Mouse (Mus musculus) CD8-positive naive resting alpha-beta T cell, adult 2 months (primary cell): ENCODE results near the gene Noct.
"Not testable (repeated sequence)": the region's sequence is repeated elsewhere in the genome, so short reads cannot be mapped to it uniquely, and the experiment has no call there.

Experiments
- DNase-seq, 2 experiments: peaks; one replicate each; pipeline ENCODE4 v3.0.0; 2022; ENCODE audit warnings: low read depth in 2 of 2, low spot score in 2 of 2

Noct gene

GRCm38 (mm10) chr3:51204897-51205296, 19.4 kb upstream of the Noct start:
- no peak for DNase-seq

- no peak for DNase-seq
Observed at GRCm38 (mm10) chr3:51206521-51206920, 17.7 kb upstream of the Noct start.

- no peak for DNase-seq
Observed at GRCm38 (mm10) chr3:51208633-51209032, 15.6 kb upstream of the Noct start.

DNA sequence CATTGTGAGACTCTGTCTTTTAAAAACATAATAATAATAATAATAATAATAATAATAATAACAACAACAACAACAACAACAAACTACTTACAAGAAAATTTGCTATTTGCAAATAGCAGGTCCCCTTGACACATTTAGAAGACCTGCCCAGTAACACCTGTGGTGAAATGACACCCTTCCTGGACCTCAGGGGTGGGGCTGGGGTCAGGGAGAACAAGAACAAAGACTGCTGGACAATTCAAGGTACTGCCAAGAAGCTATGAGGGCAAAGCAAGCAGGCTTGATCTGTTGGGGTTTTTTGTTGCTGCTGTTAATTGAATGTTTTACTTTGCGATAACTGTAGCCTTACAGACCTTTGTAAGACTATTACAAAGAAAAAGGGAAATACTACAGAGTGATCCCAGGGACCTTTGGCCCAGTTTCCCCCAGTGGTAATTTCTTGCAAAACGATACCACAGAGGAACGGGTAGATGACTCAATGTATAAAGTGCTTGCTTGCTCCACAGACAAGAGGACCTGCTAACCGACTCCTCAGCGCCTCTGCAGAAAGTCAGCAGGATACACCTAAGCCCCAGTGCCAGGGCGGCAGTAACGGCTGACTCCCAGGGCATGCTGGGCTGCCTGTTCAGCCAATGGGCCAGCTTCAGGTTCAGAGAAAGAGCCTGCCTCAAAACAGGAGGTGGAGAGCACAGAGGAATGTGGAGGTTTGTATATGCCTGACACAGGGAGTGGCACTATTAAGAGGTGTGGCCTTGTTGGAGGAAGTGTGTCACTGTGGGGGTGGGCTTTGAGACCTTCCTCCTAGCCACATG, 14.5 kb upstream of the Noct start:
- no peak for DNase-seq

GRCm38 (mm10) chr3:51210485-51210884, 13.8 kb upstream of the Noct start:
- no peak for DNase-seq

DNA sequence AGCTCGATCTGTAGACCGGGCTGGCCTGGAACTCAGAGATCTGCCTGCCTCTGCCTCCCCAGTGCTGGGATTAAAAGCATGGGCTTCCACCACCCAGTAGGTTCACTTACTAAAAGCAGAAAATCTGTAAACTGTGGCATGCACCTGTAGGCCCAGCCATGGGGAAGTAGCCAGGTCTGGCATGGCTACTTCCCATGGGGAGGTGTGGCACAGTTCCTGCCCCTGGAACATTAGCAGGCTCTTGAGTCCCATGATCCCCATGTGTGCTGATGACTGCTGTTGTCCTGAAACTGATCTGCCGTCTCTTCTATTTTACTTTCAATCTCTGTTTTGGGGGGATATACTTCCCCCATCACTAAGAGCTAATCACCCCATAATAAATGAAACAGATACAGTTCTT, 11.1 kb upstream of the Noct start:
- no peak for DNase-seq

- DNase-seq: no peak
Observed at GRCm38 (mm10) chr3:51215681-51216080, 8.6 kb upstream of the Noct start.

- not testable (repeated sequence) for DNase-seq
Observed at GRCm38 (mm10) chr3:51216351-51216750, 7.9 kb upstream of the Noct start.

- DNase-seq: not testable (repeated sequence)
Observed at GRCm38 (mm10) chr3:51218385-51218784, 5.9 kb upstream of the Noct start.

GRCm38 (mm10) chr3:51219213-51219612, 5.0 kb upstream of the Noct start:
- DNase-seq: no peak

- DNase-seq: no peak
Observed at GRCm38 (mm10) chr3:51220846-51221245, 3.4 kb upstream of the Noct start.

DNA sequence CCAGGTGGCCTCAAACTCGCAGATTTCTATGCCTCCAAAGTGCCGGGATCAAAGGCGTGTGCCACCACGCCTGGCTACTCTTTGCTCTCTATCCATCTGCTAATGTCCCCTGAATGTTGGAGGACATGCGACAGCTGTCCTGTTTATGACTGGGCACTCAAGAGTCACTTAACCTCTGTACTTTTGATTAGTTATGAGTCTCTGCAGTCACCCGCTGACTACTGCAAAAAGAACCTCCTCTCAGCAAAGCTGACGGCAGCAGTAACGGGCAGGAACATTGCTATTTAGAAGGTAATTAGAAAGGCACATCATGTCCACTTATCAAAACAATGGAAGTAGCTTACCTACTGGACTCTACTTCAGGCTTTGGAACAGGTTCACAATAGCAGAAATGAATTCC, 2.4 kb upstream of the Noct start:
- no peak for DNase-seq

- DNase-seq: no peak
Observed at GRCm38 (mm10) chr3:51222302-51222701, 1.9 kb upstream of the Noct start.

DNA sequence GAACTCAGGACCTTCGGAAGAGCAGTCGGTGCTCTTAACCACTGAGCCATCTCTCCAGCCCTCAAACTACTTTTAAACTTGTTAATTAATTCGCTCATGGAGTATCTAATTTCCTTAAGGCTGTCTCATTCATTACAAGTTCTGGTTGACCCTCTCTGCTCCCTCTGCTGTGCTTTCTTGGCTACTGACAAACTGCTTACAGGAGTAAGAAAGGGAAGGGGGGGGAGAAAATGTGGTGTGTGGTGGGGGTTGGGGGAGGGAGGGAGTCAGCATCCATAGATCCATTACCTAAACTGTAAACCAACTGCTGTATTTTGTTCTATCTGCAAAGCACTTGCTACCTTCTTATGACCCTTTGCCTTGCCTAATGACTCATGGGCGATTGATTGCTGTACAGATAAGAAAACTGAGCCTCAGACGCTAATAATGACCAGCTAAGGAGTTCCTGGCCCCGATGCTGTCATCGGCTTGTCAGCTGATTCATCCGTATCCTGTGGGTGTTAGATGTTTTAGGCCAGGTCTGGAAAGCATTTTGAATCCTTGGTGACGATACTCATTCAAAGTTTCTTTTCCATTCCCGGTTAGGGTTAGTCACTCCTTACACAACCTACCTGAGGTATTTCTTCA, 1.3 kb upstream of the Noct start:
- no peak for DNase-seq

DNA sequence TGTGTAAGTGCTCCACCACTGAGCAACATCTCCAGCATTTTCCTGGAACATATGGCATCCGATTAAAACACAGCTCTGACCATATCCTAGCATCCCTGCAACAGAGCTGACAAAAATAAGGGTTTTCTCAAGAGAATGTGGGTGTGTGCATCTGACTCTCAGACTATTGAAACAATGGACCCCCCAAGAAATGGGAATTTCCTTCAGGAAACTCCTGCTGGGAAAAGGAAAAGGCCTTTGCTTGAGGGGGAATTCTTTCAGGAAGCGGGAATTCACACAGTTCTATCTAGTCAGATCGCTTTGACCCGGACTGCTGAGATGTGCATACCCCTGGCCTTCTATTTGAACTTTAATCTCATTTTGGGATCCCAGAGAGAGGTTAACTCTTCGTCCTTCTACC, 691 bp upstream of the Noct start:
- DNase-seq: no peak

DNA sequence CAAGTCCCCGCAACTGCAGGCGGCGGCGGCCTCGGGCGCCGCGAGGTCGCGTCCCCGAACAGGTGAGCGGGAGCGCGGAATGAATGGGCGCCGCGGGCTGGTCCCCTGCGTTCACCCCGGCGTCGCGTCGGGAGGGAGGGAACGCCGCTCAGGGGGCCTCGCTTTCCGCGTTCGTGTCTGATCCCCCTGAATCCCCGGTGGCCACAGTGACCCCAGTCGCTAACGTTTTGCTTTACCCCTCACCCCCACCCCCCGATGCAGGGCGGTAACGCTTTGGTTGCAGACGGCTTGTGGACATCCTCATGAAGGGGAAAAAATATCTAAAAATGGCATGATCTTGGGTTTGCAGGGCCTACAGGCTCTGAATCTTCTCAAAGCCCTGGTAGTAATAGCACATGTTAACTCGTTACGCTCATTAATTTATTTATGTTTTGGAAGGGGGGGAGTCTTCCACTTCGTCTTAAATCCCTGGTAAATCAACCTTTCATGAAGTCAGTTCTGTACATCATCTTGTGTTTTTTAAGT, 1.0 kb downstream of the Noct start:
- DNase-seq: no peak

GRCm38 (mm10) chr3:51225979-51226378, 1.7 kb downstream of the Noct start:
- DNase-seq: no peak

DNA sequence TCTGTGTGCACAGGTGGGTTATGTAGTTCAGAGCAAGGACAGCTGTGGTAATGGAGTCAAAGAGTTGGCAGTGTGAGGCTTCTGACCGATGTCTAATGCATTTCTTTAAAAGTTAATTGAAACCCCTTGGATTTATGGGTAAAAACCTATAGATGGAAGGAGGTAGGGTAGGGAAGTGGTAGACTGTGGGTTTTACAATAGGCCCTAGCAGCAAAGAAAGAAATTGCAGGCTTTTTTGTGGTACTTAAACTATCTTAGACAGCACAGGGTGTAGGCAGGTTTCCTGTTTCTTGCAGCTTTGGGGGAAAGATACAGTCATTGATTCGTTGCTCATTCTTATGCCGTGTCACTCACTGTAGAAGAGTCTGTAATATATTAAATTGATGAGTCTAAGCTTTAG, 2.4 kb downstream of the Noct start:
- DNase-seq: no peak

GRCm38 (mm10) chr3:51228038-51228820, 4.0 kb downstream of the Noct start:
- DNase-seq: peak; percentile 29 to 53

DNA sequence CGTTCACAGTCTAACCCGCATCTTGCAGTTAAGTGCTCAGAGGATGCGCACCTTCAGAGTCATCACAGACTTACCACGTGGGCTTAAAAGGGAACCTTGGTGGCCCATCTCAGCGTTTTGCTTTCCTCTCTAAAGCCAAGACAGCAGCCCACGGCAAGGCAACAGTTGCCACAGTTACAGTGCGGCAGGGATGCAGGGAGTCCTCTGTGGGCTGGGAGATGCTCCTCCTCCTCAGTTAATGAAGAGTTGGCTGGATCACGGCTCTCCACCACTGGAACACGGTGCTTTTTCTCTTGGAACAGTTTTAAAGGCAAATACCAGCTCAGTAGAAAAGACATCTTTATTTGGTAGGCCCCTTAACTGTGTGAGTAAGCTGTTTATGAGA, 4.6 kb downstream of the Noct start:
- no peak for DNase-seq

DNA sequence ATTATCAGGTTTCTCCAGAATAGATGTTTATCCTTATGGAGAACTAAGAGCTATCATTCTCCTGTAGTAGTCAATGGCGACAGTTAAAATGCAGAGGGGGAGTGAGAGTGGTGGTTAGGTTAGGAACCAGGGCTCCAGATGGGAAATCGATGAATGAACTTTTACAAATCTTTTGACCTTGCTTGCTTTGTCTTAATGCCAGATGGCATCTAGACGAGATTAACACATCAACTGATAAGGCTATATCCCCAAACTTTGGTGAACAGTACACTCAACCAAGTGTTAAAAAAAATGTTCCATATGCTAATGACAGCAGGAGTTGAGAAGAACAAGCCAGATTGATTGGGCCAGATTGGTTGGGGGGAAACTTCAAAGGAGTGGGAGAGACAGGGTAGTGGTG, 5.0 kb downstream of the Noct start:
- no peak for DNase-seq
